Mouse (Mus musculus): ENCODE results near the gene Eefsec. TPM values are rescaled to one million over a fixed set of nuclear protein-coding genes. Genes with fewer than 3 reads are reported as not detected.

The Eefsec gene
- polyA plus RNA-seq, 1 experiment: not detected

- Histone ChIP-seq H3K4me1 (ENCODE audit: control insufficient read depth, insufficient read depth, low read length) (peaks cover 8% of the 10 kb centered on the region; the same call in 1 of the 2 replicates), H3K4me3 (ENCODE audit: insufficient read depth, low read depth, low read length) (no peak overlapping the region), H3K27ac (ENCODE audit: insufficient read depth, low read depth, low read length) (no peak overlapping the region)
- TF ChIP-seq CTCF (IDR thresholded peaks at IDR 0.05; ENCODE audit: insufficient read depth, low read depth, low read length) (no peak), POLR2A (IDR thresholded peaks at IDR 0.05; ENCODE audit: insufficient read depth, low read depth, low read length) (no peak)
- 52% methylated on average over 6 of the region's 6 CpGs for WGBS
These were observed 34.1 kb upstream of the Eefsec start for GRCm38 (mm10) chr6:88480421-88480820.

DNA sequence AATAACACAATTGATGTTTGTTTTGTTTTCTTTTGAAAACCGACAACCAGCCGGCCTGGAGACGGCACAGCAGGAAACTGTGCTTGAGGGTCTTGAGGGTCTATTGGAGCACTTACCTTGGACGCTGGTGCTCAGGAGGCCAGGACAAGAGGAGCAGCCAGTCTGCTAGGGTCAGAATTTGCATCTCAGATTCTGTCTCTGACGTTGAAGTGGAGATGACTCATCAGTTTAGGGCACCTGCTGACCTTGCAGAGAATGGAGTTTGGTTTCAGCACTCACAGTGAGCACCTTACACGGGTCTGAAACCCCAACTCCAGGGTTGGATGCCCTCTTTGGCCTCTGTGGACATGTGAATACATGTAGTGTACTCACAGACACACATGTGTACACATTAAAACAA, 23.5 kb upstream of the Eefsec start:
- Histone ChIP-seq H3K27ac (ENCODE audit: insufficient read depth, low read depth, low read length) (no peak overlapping the region), H3K4me3 (ENCODE audit: insufficient read depth, low read depth, low read length) (no peak overlapping the region), H3K4me1 (ENCODE audit: control insufficient read depth, insufficient read depth, low read length) (no peaks in the 10 kb centered on the region)
- WGBS: 65% methylated on average over 6 of the region's 6 CpGs
- TF ChIP-seq CTCF (IDR thresholded peaks at IDR 0.05; ENCODE audit: insufficient read depth, low read depth, low read length) (no peak), POLR2A (IDR thresholded peaks at IDR 0.05; ENCODE audit: insufficient read depth, low read depth, low read length) (no peak)

GRCm38 (mm10) chr6:88465181-88465920, 19.0 kb upstream of the Eefsec start, which contains the start of gene Ruvbl1:
Ruvbl1 (plus strand) TSS chr6:88465409.
- peak within 1 kb of the TSS; percentile 57 for H3K4me3 ChIP-seq (ENCODE audit: insufficient read depth, low read depth, low read length)
- WGBS: under 1% methylated on average over 42 of the region's 42 CpGs
- H3K4me1 ChIP-seq (ENCODE audit: control insufficient read depth, insufficient read depth, low read length): no peaks in the 10 kb centered on the region
- peak; percentile 25; the same call in 1 of the 2 replicates for TF ChIP-seq POLR2A (IDR thresholded peaks at IDR 0.05; ENCODE audit: insufficient read depth, low read depth, low read length)
- no peak for TF ChIP-seq CTCF (IDR thresholded peaks at IDR 0.05; ENCODE audit: insufficient read depth, low read depth, low read length)
- H3K27ac ChIP-seq (ENCODE audit: insufficient read depth, low read depth, low read length): no peak within 1 kb of the TSS

DNA sequence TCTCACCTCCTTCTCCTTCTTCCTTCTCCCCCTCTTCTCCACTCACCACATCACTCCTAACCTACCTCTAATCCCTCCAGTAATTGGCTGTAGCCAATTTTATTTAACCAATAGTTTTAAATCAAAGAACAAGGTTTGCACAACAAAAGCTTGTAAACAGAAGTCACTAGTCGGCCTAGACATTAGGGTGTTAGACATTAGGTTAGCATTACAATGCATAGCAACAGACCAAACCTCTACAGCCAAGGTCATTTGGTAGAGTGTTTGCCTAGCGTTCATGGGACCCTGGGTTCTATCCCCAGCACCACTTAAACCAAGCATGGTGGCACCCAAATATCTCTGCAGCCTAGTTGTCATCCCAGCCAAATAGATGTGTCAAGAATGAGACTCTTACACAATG, 8.2 kb upstream of the Eefsec start:
- 59% methylated on average over 2 of the region's 2 CpGs for WGBS
- H3K27ac ChIP-seq (ENCODE audit: insufficient read depth, low read depth, low read length): no peak overlapping the region
- TF ChIP-seq CTCF (IDR thresholded peaks at IDR 0.05; ENCODE audit: insufficient read depth, low read depth, low read length) (no peak), POLR2A (IDR thresholded peaks at IDR 0.05; ENCODE audit: insufficient read depth, low read depth, low read length) (no peak)
- H3K4me3 ChIP-seq (ENCODE audit: insufficient read depth, low read depth, low read length): no peak overlapping the region
- H3K4me1 ChIP-seq (ENCODE audit: control insufficient read depth, insufficient read depth, low read length): no peaks in the 10 kb centered on the region

GRCm38 (mm10) chr6:88447454-88447853, 1.1 kb upstream of the Eefsec start:
- no peak overlapping the region for H3K4me3 ChIP-seq (ENCODE audit: insufficient read depth, low read depth, low read length)
- WGBS: 27% methylated on average over 4 of the region's 4 CpGs
- H3K27ac ChIP-seq (ENCODE audit: insufficient read depth, low read depth, low read length): no peak overlapping the region
- H3K4me1 ChIP-seq (ENCODE audit: control insufficient read depth, insufficient read depth, low read length): peaks cover 2% of the 10 kb centered on the region; the same call in 1 of the 2 replicates
- TF ChIP-seq POLR2A (IDR thresholded peaks at IDR 0.05; ENCODE audit: insufficient read depth, low read depth, low read length) (no peak), CTCF (IDR thresholded peaks at IDR 0.05; ENCODE audit: insufficient read depth, low read depth, low read length) (no peak)

- Histone ChIP-seq H3K4me3 (ENCODE audit: insufficient read depth, low read depth, low read length) (peak overlapping the region; percentile 57), H3K4me1 (ENCODE audit: control insufficient read depth, insufficient read depth, low read length) (peaks cover 2% of the 10 kb centered on the region; the same call in 1 of the 2 replicates), H3K27ac (ENCODE audit: insufficient read depth, low read depth, low read length) (no peak overlapping the region)
- TF ChIP-seq POLR2A (IDR thresholded peaks at IDR 0.05; ENCODE audit: insufficient read depth, low read depth, low read length) (no peak), CTCF (IDR thresholded peaks at IDR 0.05; ENCODE audit: insufficient read depth, low read depth, low read length) (no peak)
- WGBS: 17% methylated on average over 5 of the region's 5 CpGs
These were observed 678 bp downstream of the Eefsec start for GRCm38 (mm10) chr6:88445661-88446060.

GRCm38 (mm10) chr6:88444076-88444750, 2.1 kb downstream of the Eefsec start:
- Histone ChIP-seq H3K4me3 (ENCODE audit: insufficient read depth, low read depth, low read length) (no peak overlapping the region), H3K27ac (ENCODE audit: insufficient read depth, low read depth, low read length) (no peak overlapping the region), H3K4me1 (ENCODE audit: control insufficient read depth, insufficient read depth, low read length) (peaks cover 2% of the 10 kb centered on the region; the same call in 1 of the 2 replicates)
- TF ChIP-seq POLR2A (IDR thresholded peaks at IDR 0.05; ENCODE audit: insufficient read depth, low read depth, low read length): no peak
- no peak for TF ChIP-seq CTCF (IDR thresholded peaks at IDR 0.05; ENCODE audit: insufficient read depth, low read depth, low read length)
- WGBS: 90% methylated on average over 7 of the region's 7 CpGs

DNA sequence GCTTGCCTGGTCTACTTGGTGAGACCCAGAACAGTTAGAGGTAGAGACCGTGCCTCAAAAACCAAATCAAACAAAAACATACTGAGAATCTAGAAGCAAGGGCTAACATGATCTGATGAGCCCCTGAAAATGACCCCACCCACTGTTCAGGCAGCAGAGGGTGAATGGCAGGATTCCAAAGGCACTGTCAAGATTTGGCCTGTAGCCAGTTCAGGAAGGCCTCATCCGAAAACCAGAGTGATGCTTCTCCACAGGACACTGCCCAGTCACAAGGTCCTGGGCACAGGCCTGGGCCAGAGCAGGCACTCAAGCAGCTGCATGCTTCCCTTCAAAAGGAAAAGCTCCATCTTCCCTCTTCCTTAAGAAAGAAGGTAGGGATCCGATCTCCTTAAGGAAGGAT, 2.9 kb downstream of the Eefsec start:
- Histone ChIP-seq H3K4me3 (ENCODE audit: insufficient read depth, low read depth, low read length) (no peak overlapping the region), H3K27ac (ENCODE audit: insufficient read depth, low read depth, low read length) (no peak overlapping the region), H3K4me1 (ENCODE audit: control insufficient read depth, insufficient read depth, low read length) (peaks cover 2% of the 10 kb centered on the region; the same call in 1 of the 2 replicates)
- TF ChIP-seq POLR2A (IDR thresholded peaks at IDR 0.05; ENCODE audit: insufficient read depth, low read depth, low read length) (no peak), CTCF (IDR thresholded peaks at IDR 0.05; ENCODE audit: insufficient read depth, low read depth, low read length) (no peak)
- WGBS: 77% methylated on average over 3 of the region's 3 CpGs

DNA sequence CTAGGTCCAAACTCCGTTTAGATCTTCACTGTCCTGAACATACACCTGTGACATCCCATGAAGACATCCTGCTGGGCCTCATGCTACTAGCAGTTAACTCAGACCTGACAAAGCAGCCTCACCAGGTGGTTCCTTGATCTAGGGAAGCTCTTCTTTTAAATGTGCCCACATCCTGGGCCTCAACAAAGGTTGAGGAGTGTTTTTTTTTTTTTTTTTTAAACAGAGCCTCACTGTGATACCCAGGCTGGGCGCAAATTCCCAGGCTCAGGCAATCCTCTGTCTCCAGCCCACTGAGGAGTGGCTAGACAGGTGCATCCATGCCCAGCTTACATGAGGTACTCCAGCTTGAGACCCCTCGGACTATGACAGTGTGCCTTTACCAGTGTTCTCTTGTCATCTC, 3.8 kb downstream of the Eefsec start:
- Histone ChIP-seq H3K4me1 (ENCODE audit: control insufficient read depth, insufficient read depth, low read length) (peaks cover 2% of the 10 kb centered on the region; the same call in 1 of the 2 replicates), H3K27ac (ENCODE audit: insufficient read depth, low read depth, low read length) (no peak overlapping the region), H3K4me3 (ENCODE audit: insufficient read depth, low read depth, low read length) (no peak overlapping the region)
- WGBS: 79% methylated on average over 3 of the region's 3 CpGs
- TF ChIP-seq POLR2A (IDR thresholded peaks at IDR 0.05; ENCODE audit: insufficient read depth, low read depth, low read length) (no peak), CTCF (IDR thresholded peaks at IDR 0.05; ENCODE audit: insufficient read depth, low read depth, low read length) (no peak)
